Mouse (Mus musculus): ENCODE measurements at regions not wholly inside any gene's neighbourhood (a gene's known extent, or its start where the extent isn't known, plus 50 kb on each side); places are given as distances from the start of the nearest gene placed in this dataset.

DNA sequence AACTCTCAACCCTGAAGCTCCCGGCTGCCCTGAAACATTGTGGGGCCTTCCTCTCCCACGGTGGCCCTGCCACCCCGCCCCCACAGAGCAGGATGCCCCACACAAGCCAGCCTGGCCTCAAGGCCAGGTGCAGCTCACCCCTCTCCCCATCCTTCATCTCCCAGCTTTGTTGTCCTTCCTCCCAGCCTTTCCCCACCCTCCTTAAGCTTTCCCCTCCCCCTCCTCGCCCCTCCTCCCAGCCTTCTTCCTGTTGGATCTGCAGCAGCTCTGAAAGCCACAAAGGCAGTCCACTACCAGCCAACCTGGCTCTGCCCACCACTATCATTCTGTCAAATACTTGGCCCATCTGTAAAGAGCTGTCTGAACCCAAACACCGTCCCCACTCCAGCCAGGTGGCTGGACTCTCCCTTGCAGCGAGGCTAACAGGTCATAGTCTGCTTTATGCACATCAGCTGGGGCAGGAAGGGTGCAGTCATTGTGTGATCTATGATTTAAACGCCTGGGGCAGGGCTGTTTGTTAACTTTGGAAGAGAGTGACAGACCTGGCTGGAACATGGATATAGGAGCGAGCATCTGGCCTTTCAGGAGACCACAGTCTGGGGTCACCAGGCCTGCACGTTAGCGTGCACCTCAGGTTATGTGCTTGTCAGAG, 119.9 kb upstream of the Atp6ap2 start:
- DNase-seq = no peak

DNA sequence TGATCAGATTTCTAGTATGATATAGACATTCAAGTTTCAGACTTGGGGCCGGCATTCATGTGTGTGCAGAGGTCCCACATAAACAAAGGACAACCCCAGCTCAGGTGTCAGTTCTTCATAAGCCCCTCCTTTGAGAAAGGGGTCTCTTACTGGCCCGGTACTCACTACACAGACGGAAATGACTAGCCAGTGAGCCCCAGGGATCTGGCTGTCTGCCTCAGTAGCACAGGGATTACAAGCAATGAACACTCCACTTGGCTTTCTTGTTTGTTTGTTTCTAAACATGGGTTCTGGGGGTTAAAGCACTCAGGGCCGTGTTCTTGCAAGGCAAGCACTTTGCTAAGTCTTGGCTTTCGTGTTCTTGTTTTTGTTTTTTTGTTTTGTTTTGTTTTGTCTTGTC, 115.3 kb upstream of the Atp6ap2 start:
- DNase-seq = no peak

DNA sequence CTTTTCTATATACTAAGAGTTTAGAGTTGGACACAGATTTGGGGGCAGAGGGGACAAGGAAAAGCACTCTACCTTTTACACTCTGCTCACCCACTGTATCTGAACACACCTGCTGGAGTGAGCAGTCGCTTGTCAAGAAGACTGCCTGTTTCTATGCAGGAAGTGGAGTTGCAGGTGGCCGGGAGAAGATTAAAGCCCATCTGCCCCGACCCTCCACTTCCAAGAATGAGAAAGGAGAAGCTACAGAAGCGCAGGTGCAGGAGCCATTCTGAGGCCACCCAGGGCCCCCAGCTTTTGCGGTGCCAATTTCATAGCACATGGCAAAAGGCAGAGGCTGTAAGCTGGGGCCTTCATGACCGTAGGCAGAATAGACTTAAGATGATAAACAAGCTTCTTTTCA, 108.4 kb upstream of the Atp6ap2 start:
- no peak for DNase-seq

DNA sequence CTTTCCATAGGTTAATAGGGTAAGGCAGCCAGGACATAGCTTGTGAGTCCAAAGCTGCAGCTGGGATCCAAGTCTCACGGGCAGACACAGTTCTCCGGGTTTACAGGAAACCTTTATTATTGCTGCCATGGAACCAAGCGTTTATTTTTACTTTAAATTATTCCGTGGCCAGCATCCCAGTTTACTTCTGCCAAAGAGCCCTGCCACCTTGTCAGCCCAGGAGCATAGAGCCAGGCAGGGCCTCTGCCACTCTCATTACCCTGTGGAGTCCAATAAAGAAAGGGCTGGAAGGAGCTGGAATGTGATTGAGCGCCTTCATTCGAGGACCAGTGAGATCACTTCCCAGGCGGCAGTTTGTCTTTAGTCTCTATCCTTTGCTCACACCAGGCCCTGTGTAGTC, 96.6 kb upstream of the Atp6ap2 start:
- no peak for DNase-seq

DNA sequence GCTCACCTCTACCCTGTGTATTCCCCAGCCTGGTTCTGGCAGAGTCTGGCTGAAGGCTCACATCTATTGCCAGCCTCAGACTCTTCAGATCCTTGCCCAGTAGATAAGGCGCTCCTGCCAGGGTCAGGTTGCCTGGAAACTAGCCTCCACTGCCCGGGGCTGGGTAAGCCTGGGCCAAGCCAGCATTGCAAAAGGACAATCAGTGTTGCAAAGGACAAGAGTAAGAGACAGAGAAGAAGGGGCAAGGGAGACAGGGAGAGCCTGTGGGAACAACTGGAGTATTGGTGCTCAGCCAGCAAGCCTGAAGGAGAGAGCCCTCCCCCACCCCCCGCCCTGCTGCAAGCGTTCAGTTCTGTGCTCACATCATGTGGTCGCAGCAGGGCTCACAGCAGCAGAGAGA, 94.4 kb upstream of the Atp6ap2 start:
- DNase-seq = peak; percentile 10 to 22

DNA sequence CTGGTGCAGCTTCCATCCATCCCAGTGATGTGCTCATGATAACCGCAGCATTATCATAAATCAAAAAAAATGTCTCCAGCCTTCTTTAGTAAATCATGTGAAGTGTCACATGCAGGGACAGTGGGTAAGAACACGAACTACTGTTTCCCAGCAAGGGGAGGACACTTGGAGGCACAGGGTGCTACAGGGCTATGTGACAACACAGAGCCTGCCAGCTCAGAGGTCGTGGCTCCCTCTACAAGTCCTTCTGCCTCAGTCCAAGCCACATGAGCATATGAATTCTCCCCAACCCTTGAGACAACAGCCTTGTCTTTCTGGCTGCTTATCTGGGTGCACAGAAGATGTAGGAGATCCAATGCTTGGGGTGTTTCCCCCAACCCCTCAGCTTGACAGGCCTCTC, 93.7 kb upstream of the Atp6ap2 start:
- DNase-seq = no peak

DNA sequence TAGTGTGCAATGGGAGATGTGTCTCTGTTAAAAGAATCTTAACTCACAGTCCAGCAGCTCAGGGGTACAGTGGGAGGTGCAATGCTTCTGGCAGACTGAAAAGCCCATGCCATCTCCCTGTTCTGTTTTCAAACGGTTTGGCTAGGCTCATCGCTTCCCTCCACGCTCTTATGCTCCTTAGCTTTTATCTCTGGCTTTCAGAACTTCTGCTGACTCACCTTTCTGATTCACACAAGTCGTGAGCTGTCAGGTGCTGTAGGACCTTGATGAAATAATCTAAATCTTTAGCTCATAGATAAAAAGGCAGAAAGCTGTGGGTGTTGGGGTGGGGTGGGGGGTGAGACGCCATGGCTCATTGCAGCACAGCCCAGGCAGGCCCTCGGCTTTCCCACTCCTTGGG, 93.1 kb upstream of the Atp6ap2 start:
- DNase-seq = no peak

DNA sequence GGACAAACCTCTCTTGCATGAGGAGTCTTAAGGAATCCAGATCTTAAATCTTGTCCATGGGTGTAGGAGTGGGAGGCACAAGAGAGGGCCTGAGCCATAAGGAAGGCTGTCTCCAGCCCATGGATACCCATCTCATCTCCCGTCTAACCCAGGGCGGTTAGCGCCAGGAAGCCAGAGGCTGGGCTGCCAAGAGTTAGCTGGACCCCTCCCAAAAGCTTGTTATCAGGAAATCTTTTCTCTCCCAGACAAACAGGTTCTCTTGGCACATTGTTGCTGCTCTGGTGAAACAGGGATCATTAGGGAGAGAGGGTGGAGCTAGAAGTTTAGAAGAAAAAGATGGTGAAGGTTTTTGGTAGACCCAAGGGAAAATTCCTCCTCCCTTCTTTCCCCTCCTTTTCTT, 87.0 kb upstream of the Atp6ap2 start:
- no peak for DNase-seq

DNA sequence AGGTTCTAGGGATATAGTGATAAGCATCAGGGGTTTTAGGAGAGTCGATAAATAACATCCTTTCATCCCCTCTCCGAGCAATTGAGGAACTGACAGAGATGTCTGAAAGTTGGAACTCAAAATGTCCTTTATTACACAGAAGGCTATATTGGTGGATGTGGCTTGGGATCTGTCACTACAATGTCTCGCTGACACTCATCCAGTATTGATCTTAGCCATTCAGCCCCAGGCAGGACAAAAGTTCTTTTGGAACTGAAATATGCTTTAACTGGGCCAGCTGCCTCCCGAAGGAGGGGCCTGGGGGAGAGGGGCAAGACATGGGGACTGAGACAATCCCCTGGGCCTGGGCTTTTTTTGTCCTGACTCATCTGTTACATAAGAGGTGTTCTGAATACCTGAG, 85.2 kb upstream of the Atp6ap2 start:
- no peak for DNase-seq

DNA sequence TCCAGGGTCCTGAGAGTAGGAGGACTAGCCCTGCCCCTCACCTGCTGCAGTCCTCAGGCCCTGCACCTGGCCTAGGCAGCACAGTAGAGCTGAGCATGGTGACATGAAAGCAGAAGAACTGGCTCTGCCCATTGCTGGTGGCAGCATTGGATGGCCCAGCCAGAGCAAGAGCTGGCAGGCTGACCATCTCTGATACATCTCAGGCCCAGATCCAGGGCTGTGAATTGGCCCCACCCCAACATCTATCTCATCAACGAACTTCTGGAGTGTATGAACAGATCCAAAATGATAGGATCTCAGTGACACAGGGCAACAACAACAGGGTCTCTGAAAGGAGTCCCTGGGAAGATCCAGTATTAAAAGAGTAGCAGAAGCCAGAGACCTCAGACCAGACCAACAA, 84.0 kb upstream of the Atp6ap2 start:
- DNase-seq = no peak

DNA sequence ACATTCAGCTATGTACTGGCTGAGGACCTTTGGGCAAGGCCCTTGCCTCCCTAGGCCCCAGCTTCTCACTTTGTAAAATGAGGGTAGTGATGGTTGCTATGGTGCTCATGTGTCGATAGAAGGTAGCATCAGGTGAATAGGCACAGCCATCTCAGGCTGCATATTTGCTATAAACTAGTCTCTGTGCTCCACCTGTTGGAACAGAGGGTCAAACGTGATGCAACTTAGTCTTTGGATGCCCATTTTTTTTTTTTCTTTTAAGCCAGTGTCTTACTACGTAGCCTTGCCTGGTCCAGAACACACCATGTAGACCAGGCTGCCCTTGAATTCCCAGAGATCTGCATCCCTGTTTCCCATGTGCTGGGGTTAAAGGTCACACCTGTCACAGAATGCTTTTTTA, 76.5 kb upstream of the Atp6ap2 start:
- DNase-seq = no peak

DNA sequence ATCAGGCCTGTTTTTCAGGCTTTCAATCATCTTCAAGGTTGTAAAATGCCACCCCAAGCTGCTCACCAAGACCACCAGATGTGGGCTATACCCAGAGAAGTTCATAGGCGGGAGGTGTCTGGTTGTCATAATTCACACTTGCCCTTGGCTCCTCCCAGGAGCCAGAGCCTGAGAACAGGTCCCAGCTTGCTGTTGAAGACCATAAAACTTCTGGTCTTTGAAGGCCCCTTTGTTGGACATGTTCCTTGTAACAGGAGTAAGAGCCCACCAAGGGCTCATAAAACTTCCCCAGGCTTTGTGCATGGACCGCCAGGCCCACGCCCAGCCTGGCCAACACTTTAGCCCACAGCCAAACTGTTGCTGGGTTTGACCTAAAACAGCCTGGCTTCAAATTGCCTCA, 62.6 kb upstream of the Atp6ap2 start:
- DNase-seq = no peak

DNA sequence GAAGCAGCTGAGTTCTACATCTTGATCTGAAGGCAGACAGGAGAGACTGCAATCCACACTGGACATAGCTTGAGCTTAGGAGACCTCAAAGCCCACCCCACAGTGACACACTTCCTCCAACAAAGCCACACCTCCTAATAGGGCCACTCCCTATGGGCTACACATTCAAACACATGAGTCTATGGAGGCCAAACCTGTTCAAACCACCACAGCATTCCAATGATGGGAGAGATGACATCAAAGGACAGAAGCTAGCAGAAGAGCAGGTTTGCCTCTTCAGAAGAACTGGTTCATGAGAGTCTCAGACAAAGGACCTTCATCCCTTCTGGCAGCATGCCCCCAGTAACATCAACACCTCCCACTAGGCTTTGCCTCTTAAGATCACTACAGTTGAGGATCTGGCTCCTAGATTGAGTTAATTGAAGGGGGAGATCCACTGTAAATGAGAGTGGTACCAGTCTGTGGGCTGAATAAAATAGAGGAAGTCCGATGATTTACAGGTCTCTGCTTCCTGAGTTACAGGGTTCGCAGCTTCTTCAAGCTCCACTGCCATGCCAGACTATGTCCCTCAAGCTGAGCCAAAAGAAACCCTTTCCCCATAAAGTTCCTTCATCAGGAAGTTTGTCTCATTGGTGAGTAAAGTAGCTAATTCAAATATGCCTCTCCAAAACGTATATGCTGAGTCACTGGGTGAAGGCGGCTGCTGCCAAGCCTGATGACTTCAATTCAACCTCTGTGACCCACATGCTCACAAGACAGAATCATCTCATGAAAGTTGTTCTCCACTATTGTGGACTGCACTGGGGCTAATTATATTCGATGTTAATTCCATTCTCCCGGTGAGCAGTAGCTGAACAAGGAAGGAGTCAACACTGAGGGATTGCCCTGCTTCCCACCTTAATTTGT, 56.9 kb upstream of the Atp6ap2 start:
- DNase-seq = no peak
